Mouse (Mus musculus) neural tube, embryonic 15.5 days (tissue): Measurements from ENCODE around the gene Tspan2. TPM values are rescaled to one million over a fixed set of nuclear protein-coding genes. Genes with fewer than 3 reads are reported as not detected.

ENCODE experiments used
- ATAC-seq: fragments of 200-750 bp; cut with Nextera tagmentation; 2 replicates; pipeline ENCODE4 v1.8.0; 2017; ENCODE audit warnings: mild to moderate bottlenecking, moderate TSS enrichment, moderate library complexity; ENCODE audit not compliant: low FRiP score
- H3K27ac ChIP-seq: fragments of 300-500 bp; sonication (generic); replicated peaks from 2 replicates; pipeline ENCODE4 v1.5.1; 2015; ENCODE audit warnings: mild to moderate bottlenecking, inconsistent platforms
- H3K27me3 ChIP-seq: fragments of 300-500 bp; sonication (generic); replicated peaks from 2 replicates; pipeline ENCODE4 v1.6.1; 2015; ENCODE audit warnings: inconsistent platforms
- H3K36me3 ChIP-seq: fragments of 300-500 bp; sonication (generic); 2 replicates; pipeline ENCODE4 v1.6.1; 2015; ENCODE audit warnings: inconsistent platforms
- H3K4me1 ChIP-seq: fragments of 300-500 bp; sonication (generic); 2 replicates; pipeline ENCODE4 v1.6.1; 2015; ENCODE audit warnings: inconsistent platforms
- H3K4me2 ChIP-seq: fragments of 300-500 bp; sonication (generic); 2 replicates; pipeline ENCODE4 v1.6.1; 2015; ENCODE audit warnings: inconsistent platforms, mild to moderate bottlenecking, moderate library complexity
- H3K4me3 ChIP-seq: fragments of 300-500 bp; sonication (generic); replicated peaks from 2 replicates; pipeline ENCODE4 v1.5.1; 2015; ENCODE audit warnings: mild to moderate bottlenecking, inconsistent platforms
- H3K9ac ChIP-seq: fragments of 300-500 bp; sonication (generic); replicated peaks from 2 replicates; pipeline ENCODE4 v1.6.1; 2015; ENCODE audit warnings: mild to moderate bottlenecking, inconsistent platforms
- H3K9me3 ChIP-seq: fragments of 300-500 bp; sonication (generic); replicated peaks from 2 replicates; pipeline ENCODE4 v1.6.1; 2016; ENCODE audit warnings: inconsistent platforms
- WGBS: fragments of 180-500 bp; shearing (Covaris S2); methylation state at CpG from one replicate; pipeline ENCODE4 v1.1.7; 2015; ENCODE audit warnings: mixed read lengths; 5-methylcytosine and 5-hydroxymethylcytosine counted together
- polyA plus RNA-seq: library from polyadenylated mRNA; unstranded; fragments of >200 nt; fragmentation: Nextera tagmentation; extraction: Ambion mirVana; gene quantifications from 2 replicates; pipeline ENCODE4 v1.2.1, GENCODE M21; 2015

Tspan2 gene
- 15.9 and 19.8 TPM in 2 replicates for polyA plus RNA-seq

GRCm38 (mm10) chr3:102734313-102735030 is at the start of gene Tspan2:
Tspan2 (plus strand) TSS chr3:102734529.
- H3K4me1 ChIP-seq: peaks cover 35% of the 10 kb centered on the region
- no peaks in the 10 kb centered on the region for H3K9me3 ChIP-seq
- peak within 1 kb of the TSS; percentile 82 for H3K9ac ChIP-seq
- H3K4me2 ChIP-seq: peak within 1 kb of the TSS; percentile 88
- no peaks in the 10 kb centered on the region for H3K27me3 ChIP-seq
- H3K27ac ChIP-seq: peak within 1 kb of the TSS; percentile 69
- under 1% methylated on average over 45 of the region's 54 CpGs for WGBS
- ATAC-seq: peak; percentile 90
- peak within 1 kb of the TSS; percentile 78 for H3K4me3 ChIP-seq
- no peaks in the 10 kb centered on the region for H3K36me3 ChIP-seq

- no peaks in the 10 kb centered on the region for H3K4me1 ChIP-seq
- no peak overlapping the region for H3K27ac ChIP-seq
- no peak overlapping the region for H3K4me2 ChIP-seq
- H3K36me3 ChIP-seq: no peaks in the 10 kb centered on the region
- no peak overlapping the region for H3K9ac ChIP-seq
- no peak overlapping the region for H3K4me3 ChIP-seq
- WGBS: 89% methylated on average over 5 of the region's 5 CpGs
- H3K27me3 ChIP-seq: no peaks in the 10 kb centered on the region
- H3K9me3 ChIP-seq: no peaks in the 10 kb centered on the region
- ATAC-seq: no peak
Measured at GRCm38 (mm10) chr3:102686861-102687260, 47.5 kb upstream of the Tspan2 start.

GRCm38 (mm10) chr3:102687852-102688251 is 46.5 kb upstream of the Tspan2 start:
- Histone ChIP-seq H3K4me1 (no peaks in the 10 kb centered on the region), H3K27me3 (no peaks in the 10 kb centered on the region), H3K9me3 (no peaks in the 10 kb centered on the region), H3K27ac (no peak overlapping the region), H3K9ac (no peak overlapping the region), H3K36me3 (no peaks in the 10 kb centered on the region), H3K4me3 (no peak overlapping the region), H3K4me2 (no peak overlapping the region)
- WGBS: 78% methylated on average over 8 of the region's 8 CpGs
- ATAC-seq: no peak

GRCm38 (mm10) chr3:102691802-102692484 is 42.4 kb upstream of the Tspan2 start:
- H3K4me3 ChIP-seq: no peak overlapping the region
- no peaks in the 10 kb centered on the region for H3K9me3 ChIP-seq
- H3K4me1 ChIP-seq: no peaks in the 10 kb centered on the region
- H3K27ac ChIP-seq: no peak overlapping the region
- 45% methylated on average over 11 of the region's 11 CpGs for WGBS
- no peaks in the 10 kb centered on the region for H3K36me3 ChIP-seq
- peak; percentile 88 for ATAC-seq
- no peaks in the 10 kb centered on the region for H3K27me3 ChIP-seq
- no peak overlapping the region for H3K9ac ChIP-seq
- H3K4me2 ChIP-seq: no peak overlapping the region

- Histone ChIP-seq H3K9me3 (no peaks in the 10 kb centered on the region), H3K4me2 (no peak overlapping the region), H3K36me3 (no peaks in the 10 kb centered on the region), H3K9ac (no peak overlapping the region), H3K27me3 (no peaks in the 10 kb centered on the region), H3K4me1 (no peaks in the 10 kb centered on the region), H3K4me3 (no peak overlapping the region), H3K27ac (no peak overlapping the region)
- WGBS: 78% methylated on average over 7 of the region's 7 CpGs
- no peak for ATAC-seq
Measured at GRCm38 (mm10) chr3:102692758-102693325, 41.5 kb upstream of the Tspan2 start.

- Histone ChIP-seq H3K4me1 (no peaks in the 10 kb centered on the region), H3K27ac (no peak overlapping the region), H3K36me3 (no peaks in the 10 kb centered on the region), H3K4me2 (no peak overlapping the region), H3K27me3 (0 out of 2 replicates have a peak, but pooled peaks cover 2% of the 10 kb centered on the region), H3K4me3 (no peak overlapping the region), H3K9ac (no peak overlapping the region), H3K9me3 (no peaks in the 10 kb centered on the region)
- no peak for ATAC-seq
- 77% methylated on average over 2 of the region's 2 CpGs for WGBS
Measured at GRCm38 (mm10) chr3:102698127-102698526, 36.2 kb upstream of the Tspan2 start.

GRCm38 (mm10) chr3:102701303-102701702 is 33.0 kb upstream of the Tspan2 start:
- Histone ChIP-seq H3K9me3 (no peaks in the 10 kb centered on the region), H3K27me3 (0 out of 2 replicates have a peak, but pooled peaks cover 2% of the 10 kb centered on the region), H3K9ac (no peak overlapping the region), H3K4me1 (peaks cover 3% of the 10 kb centered on the region; the same call in 1 of the 2 replicates), H3K36me3 (no peaks in the 10 kb centered on the region), H3K4me2 (no peak overlapping the region), H3K27ac (no peak overlapping the region), H3K4me3 (no peak overlapping the region)
- no peak for ATAC-seq
- 93% methylated on average over 4 of the region's 4 CpGs for WGBS

GRCm38 (mm10) chr3:102701902-102702544 is 32.3 kb upstream of the Tspan2 start:
- H3K4me2 ChIP-seq: no peak overlapping the region
- no peaks in the 10 kb centered on the region for H3K36me3 ChIP-seq
- no peak overlapping the region for H3K27ac ChIP-seq
- ATAC-seq: no peak
- H3K4me3 ChIP-seq: no peak overlapping the region
- H3K9me3 ChIP-seq: no peaks in the 10 kb centered on the region
- peaks cover 3% of the 10 kb centered on the region; the same call in 1 of the 2 replicates for H3K4me1 ChIP-seq
- 49% methylated on average over 7 of the region's 7 CpGs for WGBS
- 0 out of 2 replicates have a peak, but pooled peaks cover 2% of the 10 kb centered on the region for H3K27me3 ChIP-seq
- H3K9ac ChIP-seq: no peak overlapping the region

- Histone ChIP-seq H3K9me3 (no peaks in the 10 kb centered on the region), H3K4me3 (no peak overlapping the region), H3K4me2 (no peak overlapping the region), H3K27me3 (0 out of 2 replicates have a peak, but pooled peaks cover 2% of the 10 kb centered on the region), H3K27ac (0 out of 2 replicates have a peak overlapping the region, but pooled peaks have one; percentile 3), H3K9ac (no peak overlapping the region), H3K36me3 (no peaks in the 10 kb centered on the region), H3K4me1 (peaks cover 3% of the 10 kb centered on the region; the same call in 1 of the 2 replicates)
- peak; percentile 66 for ATAC-seq
- 49% methylated on average over 4 of the region's 4 CpGs for WGBS
Measured at GRCm38 (mm10) chr3:102704001-102704401, 30.3 kb upstream of the Tspan2 start.

GRCm38 (mm10) chr3:102708599-102708998 is 25.7 kb upstream of the Tspan2 start:
- H3K4me2 ChIP-seq: no peak overlapping the region
- H3K27me3 ChIP-seq: no peaks in the 10 kb centered on the region
- no peak overlapping the region for H3K27ac ChIP-seq
- no peak overlapping the region for H3K4me3 ChIP-seq
- no peak for ATAC-seq
- H3K9me3 ChIP-seq: no peaks in the 10 kb centered on the region
- H3K36me3 ChIP-seq: no peaks in the 10 kb centered on the region
- peaks cover 3% of the 10 kb centered on the region; the same call in 1 of the 2 replicates for H3K4me1 ChIP-seq
- H3K9ac ChIP-seq: no peak overlapping the region
- WGBS: 66% methylated on average over 9 of the region's 9 CpGs

GRCm38 (mm10) chr3:102715066-102715584 is 19.2 kb upstream of the Tspan2 start:
- H3K27ac ChIP-seq: no peak overlapping the region
- ATAC-seq: peak; percentile 57; the same call in 1 of the 2 replicates
- H3K27me3 ChIP-seq: no peaks in the 10 kb centered on the region
- no peaks in the 10 kb centered on the region for H3K36me3 ChIP-seq
- WGBS: 40% methylated on average over 11 of the region's 11 CpGs
- H3K9ac ChIP-seq: no peak overlapping the region
- H3K4me1 ChIP-seq: 0 out of 2 replicates have a peak, but pooled peaks cover 3% of the 10 kb centered on the region
- H3K4me2 ChIP-seq: peak overlapping the region; percentile 31; the same call in 1 of the 2 replicates
- H3K4me3 ChIP-seq: no peak overlapping the region
- H3K9me3 ChIP-seq: no peaks in the 10 kb centered on the region
